Mouse (Mus musculus) liver, adult 2 months (tissue): ENCODE measurements around the gene Xndc1. TPM values are rescaled to one million over a fixed set of nuclear protein-coding genes. Genes with fewer than 3 reads are reported as not detected.
A peak's percentile ranks its signal among the peaks of the same experiment; 100 is the strongest.
"Not testable (repeated sequence)": the region's sequence is repeated elsewhere in the genome, so short reads cannot be mapped to it uniquely, and the experiment has no call there.

Experiments used
- DNase-seq: peaks from one replicate; pipeline ENCODE4 v3.0.0-alpha.2; 2011; ENCODE audit warnings: low read depth, low spot score; ENCODE audit errors: extremely low read depth
- H3K27ac ChIP-seq: fragments of 200-500 bp; replicated peaks from 2 replicates; pipeline ENCODE4 v1.5.1; 2012; ENCODE audit warnings: low read depth, mild to moderate bottlenecking, control low read depth, inconsistent platforms, low read length; ENCODE audit not compliant: insufficient read depth
- H3K27me3 ChIP-seq: fragments of 200-500 bp; 2 replicates; pipeline ENCODE4 v1.6.1; 2012; ENCODE audit warnings: mild to moderate bottlenecking, moderate library complexity, low read length, inconsistent platforms; ENCODE audit not compliant: control insufficient read depth, insufficient read depth
- H3K36me3 ChIP-seq: fragments of 200-500 bp; 2 replicates; pipeline ENCODE4 v1.6.1; 2012; ENCODE audit warnings: low read length, inconsistent platforms; ENCODE audit not compliant: control insufficient read depth, insufficient read depth
- H3K4me1 ChIP-seq: fragments of 200-500 bp; 2 replicates; pipeline ENCODE4 v1.6.1; 2011; ENCODE audit warnings: low read length; ENCODE audit not compliant: control insufficient read depth, insufficient read depth
- H3K4me3 ChIP-seq: fragments of 200-500 bp; 2 replicates; pipeline ENCODE4 v1.5.1; 2011; ENCODE audit warnings: low read depth, mild to moderate bottlenecking, control low read depth, low read length, moderate library complexity; ENCODE audit not compliant: insufficient read depth
- H3K79me2 ChIP-seq: fragments of 200-500 bp; 2 replicates; pipeline ENCODE4 v1.6.1; 2012; ENCODE audit warnings: inconsistent platforms, mild to moderate bottlenecking, low read length, moderate library complexity; ENCODE audit not compliant: control insufficient read depth, insufficient read depth
- H3K9ac ChIP-seq: fragments of 200-500 bp; 2 replicates; pipeline ENCODE4 v1.6.1; 2012; ENCODE audit warnings: low read depth, mild to moderate bottlenecking, control low read depth, inconsistent platforms, low read length
- CTCF ChIP-seq: fragments of 200-500 bp; IDR thresholded peaks from 2 replicates; pipeline ENCODE4 v1.5.1; 2011; ENCODE audit warnings: low read depth, low read length, control low read depth
- POLR2A ChIP-seq: fragments of 200-500 bp; IDR thresholded peaks from 2 replicates; pipeline ENCODE4 v1.6.1; 2011; ENCODE audit warnings: low read length, control low read depth; ENCODE audit not compliant: insufficient read depth; ENCODE audit errors: extremely low read depth
- whole genome bisulfite sequencing: fragments of 180-500 bp; shearing (Covaris S2); methylation state at CpG from one replicate; pipeline ENCODE4 v1.1.7; 2018; 5-methylcytosine and 5-hydroxymethylcytosine counted together
- polyA plus RNA-seq: library from polyadenylated mRNA; depleted of rRNA; stranded (reverse); fragments of >200 nt; gene quantifications from 2 replicates; pipeline ENCODE4 v1.2.3, GENCODE M21; 2012
- total RNA-seq: library from RNA; depleted of rRNA; stranded (reverse); fragments of >200 nt; gene quantifications from 2 replicates; pipeline ENCODE4 v1.2.3, GENCODE M21; 2014

Xndc1 gene
- total and polyA plus RNA-seq, 2 experiments: 4.8 to 5.9 TPM

GRCm38 (mm10) chr7:102048524-102048923 lies 16.8 kb upstream of the Xndc1 start:
- not testable (repeated sequence) for H3K4me3 ChIP-seq, H3K36me3 ChIP-seq, H3K9ac ChIP-seq, H3K4me1 ChIP-seq, H3K27ac ChIP-seq, H3K27me3 ChIP-seq
- peak; percentile 35 for DNase-seq
- H3K79me2 ChIP-seq: peaks cover 12% of the 10 kb centered on the region; the same call in 1 of the 2 replicates
- 0 out of 2 replicates have a peak, but pooled peaks have one; percentile 13 for TF ChIP-seq CTCF

GRCm38 (mm10) chr7:102061353-102061752 lies 4.0 kb upstream of the Xndc1 start:
- Histone ChIP-seq H3K27me3 (no peaks in the 10 kb centered on the region), H3K79me2 (peaks cover 24% of the 10 kb centered on the region; the same call in 1 of the 2 replicates), H3K27ac (no peak overlapping the region), H3K4me3 (no peak overlapping the region), H3K4me1 (peaks cover 37% of the 10 kb centered on the region), H3K36me3 (no peaks in the 10 kb centered on the region; the same call in 1 of the 2 replicates), H3K9ac (no peak overlapping the region)
- no peak for DNase-seq
- TF ChIP-seq POLR2A (no peak), CTCF (no peak)
- 70% methylated on average over 3 of the region's 3 CpGs for WGBS

DNA sequence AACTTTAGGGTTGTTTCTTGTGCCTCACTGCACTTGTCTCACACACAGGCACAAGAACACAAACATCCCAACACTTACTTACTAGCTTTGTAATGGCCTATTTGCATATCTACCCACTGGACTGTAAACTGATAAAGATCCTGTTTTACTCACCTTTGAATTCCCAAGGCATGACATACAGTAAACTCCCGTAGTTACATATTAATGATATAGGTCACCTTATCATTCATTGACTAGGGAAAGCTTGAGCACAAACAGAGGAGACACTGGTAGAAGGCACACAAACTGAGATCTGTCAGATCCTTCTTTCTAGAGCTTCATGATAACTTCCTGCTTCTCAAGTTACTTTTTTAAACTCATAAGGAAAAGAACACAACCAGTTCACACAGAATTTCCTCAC lies 3.1 kb upstream of the Xndc1 start:
- TF ChIP-seq POLR2A: no peak
- no peak for TF ChIP-seq CTCF
- H3K9ac ChIP-seq: no peak overlapping the region
- no peaks in the 10 kb centered on the region for H3K27me3 ChIP-seq
- 20% methylated on average over 1 of the region's 1 CpGs for WGBS
- no peak overlapping the region for H3K4me3 ChIP-seq
- H3K79me2 ChIP-seq: peaks cover 19% of the 10 kb centered on the region; the same call in 1 of the 2 replicates
- H3K36me3 ChIP-seq: no peaks in the 10 kb centered on the region; the same call in 1 of the 2 replicates
- H3K27ac ChIP-seq: no peak overlapping the region
- H3K4me1 ChIP-seq: peaks cover 37% of the 10 kb centered on the region
- DNase-seq: peak; percentile 53

GRCm38 (mm10) chr7:102063891-102064290 lies 1.4 kb upstream of the Xndc1 start:
- no peak overlapping the region for H3K27ac ChIP-seq
- H3K4me3 ChIP-seq: no peak overlapping the region; the same call in 1 of the 2 replicates
- no peak for TF ChIP-seq POLR2A
- TF ChIP-seq CTCF: no peak
- 44% methylated on average over 9 of the region's 9 CpGs for WGBS
- peaks cover 33% of the 10 kb centered on the region for H3K4me1 ChIP-seq
- H3K9ac ChIP-seq: no peak overlapping the region
- H3K27me3 ChIP-seq: no peaks in the 10 kb centered on the region
- DNase-seq: no peak
- H3K36me3 ChIP-seq: no peaks in the 10 kb centered on the region
- peaks cover 14% of the 10 kb centered on the region; the same call in 1 of the 2 replicates for H3K79me2 ChIP-seq

GRCm38 (mm10) chr7:102064655-102065045 lies 661 bp upstream of the Xndc1 start:
- no peak for TF ChIP-seq CTCF
- TF ChIP-seq POLR2A: no peak
- Histone ChIP-seq H3K36me3 (no peaks in the 10 kb centered on the region), H3K27me3 (no peaks in the 10 kb centered on the region), H3K27ac (0 out of 2 replicates have a peak overlapping the region, but pooled peaks have one; percentile 15), H3K9ac (peak overlapping the region; percentile 69), H3K79me2 (peaks cover 14% of the 10 kb centered on the region; the same call in 1 of the 2 replicates), H3K4me3 (peak overlapping the region; percentile 57), H3K4me1 (peaks cover 29% of the 10 kb centered on the region)
- WGBS: 1% methylated on average over 9 of the region's 9 CpGs
- no peak for DNase-seq

GRCm38 (mm10) chr7:102066363-102066762 lies 1.1 kb downstream of the Xndc1 start:
- Histone ChIP-seq H3K27me3 (no peaks in the 10 kb centered on the region), H3K36me3 (no peaks in the 10 kb centered on the region; the same call in 1 of the 2 replicates), H3K4me3 (peak overlapping the region; percentile 61; the same call in 1 of the 2 replicates), H3K4me1 (peaks cover 23% of the 10 kb centered on the region), H3K27ac (no peak overlapping the region), H3K9ac (no peak overlapping the region), H3K79me2 (peaks cover 14% of the 10 kb centered on the region; the same call in 1 of the 2 replicates)
- no peak for DNase-seq
- 60% methylated on average over 6 of the region's 6 CpGs for WGBS
- no peak for TF ChIP-seq POLR2A
- no peak for TF ChIP-seq CTCF
